9 mouse cellular contexts compared by ENCODE assay signal in the genomic region with DNA sequence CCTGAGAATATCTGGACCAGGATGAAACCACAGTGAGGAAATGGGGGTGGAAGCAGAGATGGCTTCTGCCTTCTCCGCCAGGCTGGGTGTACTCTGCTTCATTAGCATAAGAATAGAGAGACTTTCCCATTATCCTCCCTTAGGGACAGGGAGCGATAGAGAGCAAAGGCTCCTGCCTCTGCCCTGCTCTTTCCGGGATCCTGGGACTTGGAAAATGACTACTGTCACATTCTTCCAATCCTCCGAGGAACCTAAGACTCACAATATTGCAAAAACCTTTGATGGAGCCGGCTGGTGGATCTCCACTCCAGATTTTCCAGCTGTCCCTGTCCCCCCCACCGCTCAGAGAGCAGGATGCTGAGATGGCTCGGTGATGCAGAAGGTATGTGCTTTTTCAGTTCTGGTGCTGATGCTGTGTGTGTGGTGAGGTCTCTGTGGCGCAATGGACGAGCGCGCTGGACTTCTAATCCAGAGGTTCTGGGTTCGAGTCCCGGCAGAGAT. TPM values are rescaled to one million over a fixed set of nuclear protein-coding genes. Genes with fewer than 3 reads are reported as not detected.
DNase-seq lines count a peak whose midpoint lies in the region; ATAC-seq and TF ChIP-seq lines count a peak whose summit lies in the region.
"Had no signal": no experiment of that assay in that cellular context is flagged by ENCODE, and none has a peak within 500 bp of the region (broad histone marks: within the 10 kb centered on the region; RNA-seq: fewer than 3 reads in every experiment).

No protein-coding gene starts in this region.

- no peaks in the 10 kb centered on the region for H3K9me3 ChIP-seq in lung, embryonic 15.5 days
- no peaks in the 10 kb centered on the region for H3K9me3 ChIP-seq in embryonic facial prominence, embryonic 15.5 days (replicated peaks)
- no peaks in the 10 kb centered on the region for H3K9me3 ChIP-seq in intestine, postnatal 0 days (ENCODE audit: control insufficient read depth)
- no peaks in the 10 kb centered on the region for H3K9me3 ChIP-seq in midbrain, embryonic 11.5 days (ENCODE audit: control insufficient read depth, low read length)
- H3K9me3 ChIP-seq: liver, embryonic 15.5 days had no signal

- no peak overlapping the region for H3K9ac ChIP-seq in lung, embryonic 15.5 days
- no peak overlapping the region for H3K9ac ChIP-seq in embryonic facial prominence, embryonic 15.5 days
- no peak overlapping the region for H3K9ac ChIP-seq in intestine, postnatal 0 days (ENCODE audit: low read depth, low read length)
- peak overlapping the region; percentile 14; the same call in 1 of the 2 replicates for H3K9ac ChIP-seq in midbrain, embryonic 11.5 days (ENCODE audit: low read length)
- H3K9ac ChIP-seq: liver, embryonic 15.5 days had no signal

- no peak for TF ChIP-seq CTCF in intestine, postnatal 0 days (IDR thresholded peaks at IDR 0.05; ENCODE audit: low read depth)

- DNase-seq in lung, postnatal 10 days: no peak
- peak; percentile 96 for DNase-seq in midbrain, embryonic 11.5 days (ENCODE audit: low spot score, missing footprints)
- DNase-seq in telencephalon, adult 2 months (ENCODE audit: low read depth, low spot score): peak; percentile 95
- DNase-seq in thymus, postnatal 36 days: no peak
- no peak for DNase-seq in gastrocnemius, adult 18-20 months (ENCODE audit: low spot score)

- H3K27ac ChIP-seq in lung, embryonic 15.5 days: no peak overlapping the region
- H3K27ac ChIP-seq in embryonic facial prominence, embryonic 15.5 days (replicated peaks): no peak overlapping the region
- no peak overlapping the region for H3K27ac ChIP-seq in intestine, postnatal 0 days (ENCODE audit: low read depth, low read length)
- H3K27ac ChIP-seq in midbrain, embryonic 11.5 days (ENCODE audit: low read depth, low read length): peak overlapping the region; percentile 56; the same call in 1 of the 2 replicates
- H3K27ac ChIP-seq: liver, embryonic 15.5 days had no signal

- WGBS in lung, embryonic 15.5 days: 16% methylated on average over 13 of the region's 13 CpGs
- WGBS in embryonic facial prominence, embryonic 15.5 days: 2% methylated on average over 13 of the region's 13 CpGs
- WGBS in intestine, postnatal 0 days: 18% methylated on average over 13 of the region's 13 CpGs
- WGBS in midbrain, embryonic 11.5 days: 1% methylated on average over 13 of the region's 13 CpGs

- H3K4me3 ChIP-seq in lung, embryonic 15.5 days: no peak overlapping the region
- H3K4me3 ChIP-seq in embryonic facial prominence, embryonic 15.5 days (replicated peaks): peak overlapping the region; percentile 22
- no peak overlapping the region for H3K4me3 ChIP-seq in intestine, postnatal 0 days (ENCODE audit: low read depth, low read length)
- H3K4me3 ChIP-seq in midbrain, embryonic 11.5 days (ENCODE audit: low read depth, low read length): peak overlapping the region; percentile 22
- H3K4me3 ChIP-seq: liver, embryonic 15.5 days had no signal

- H3K4me1 ChIP-seq in lung, embryonic 15.5 days: no peaks in the 10 kb centered on the region
- peaks cover 11% of the 10 kb centered on the region for H3K4me1 ChIP-seq in embryonic facial prominence, embryonic 15.5 days
- H3K4me1 ChIP-seq in intestine, postnatal 0 days (replicated peaks; ENCODE audit: control insufficient read depth, insufficient read depth, low read length): no peaks in the 10 kb centered on the region
- H3K4me1 ChIP-seq in midbrain, embryonic 11.5 days (ENCODE audit: control insufficient read depth, insufficient read depth, low read length): peaks cover 7% of the 10 kb centered on the region
- H3K4me1 ChIP-seq: liver, embryonic 15.5 days had no signal

- no peaks in the 10 kb centered on the region for H3K27me3 ChIP-seq in lung, embryonic 15.5 days
- no peaks in the 10 kb centered on the region for H3K27me3 ChIP-seq in embryonic facial prominence, embryonic 15.5 days
- H3K27me3 ChIP-seq in intestine, postnatal 0 days (replicated peaks; ENCODE audit: control insufficient read depth, insufficient read depth, low read length): no peaks in the 10 kb centered on the region
- H3K27me3 ChIP-seq in midbrain, embryonic 11.5 days (ENCODE audit: control insufficient read depth, insufficient read depth, low read length): no peaks in the 10 kb centered on the region

- peak overlapping the region; percentile 16; the same call in 1 of the 2 replicates for H3K4me2 ChIP-seq in lung, embryonic 15.5 days
- peak overlapping the region; percentile 37 for H3K4me2 ChIP-seq in embryonic facial prominence, embryonic 15.5 days (replicated peaks)
- peak overlapping the region; percentile 27; the same call in 1 of the 2 replicates for H3K4me2 ChIP-seq in intestine, postnatal 0 days (replicated peaks; ENCODE audit: low read depth)
- H3K4me2 ChIP-seq in midbrain, embryonic 11.5 days: peak overlapping the region; percentile 35
- H3K4me2 ChIP-seq: liver, embryonic 15.5 days had no signal

- no peak for ATAC-seq in lung, embryonic 15.5 days (ENCODE audit: borderline replicate concordance, extremely low read depth, low FRiP score, low TSS enrichment)
- ATAC-seq in embryonic facial prominence, embryonic 15.5 days (ENCODE audit: insufficient number of reproducible peaks, low FRiP score, low TSS enrichment, low read depth): no peak
- no peak for ATAC-seq in intestine, postnatal 0 days
- ATAC-seq in midbrain, embryonic 11.5 days (ENCODE audit: low FRiP score): peak; percentile 96

- no peaks in the 10 kb centered on the region for H3K36me3 ChIP-seq in lung, embryonic 15.5 days
- no peaks in the 10 kb centered on the region for H3K36me3 ChIP-seq in embryonic facial prominence, embryonic 15.5 days
- no peaks in the 10 kb centered on the region for H3K36me3 ChIP-seq in intestine, postnatal 0 days (ENCODE audit: control insufficient read depth, insufficient read depth)
- H3K36me3 ChIP-seq in midbrain, embryonic 11.5 days (ENCODE audit: control insufficient read depth, insufficient read depth, low read length): no peaks in the 10 kb centered on the region
- H3K36me3 ChIP-seq: liver, embryonic 15.5 days had no signal

RNA-seq across cellular contexts. Expression of gene Cadm3, which starts 22.5 kb away (rescaled TPM):
- 1.1 TPM in 2 replicates for polyA plus RNA-seq in lung, embryonic 15.5 days (2015; fragmentation: Nextera tagmentation; extraction: Ambion mirVana)
- 5.5 and 6.2 TPM in 2 replicates for polyA plus RNA-seq in embryonic facial prominence, embryonic 15.5 days (2015; fragmentation: Nextera tagmentation; extraction: Ambion mirVana)
- polyA plus RNA-seq in intestine, postnatal 0 days (2015; fragmentation: Nextera tagmentation; extraction: Ambion mirVana): 0.85 and 1.2 TPM in 2 replicates
- polyA plus RNA-seq in midbrain, embryonic 11.5 days (2014; fragmentation: Nextera tagmentation; extraction: Ambion mirVana): 19.4 and 22.9 TPM in 2 replicates
- 1 to 10 TPM; 7.4 to 7.7 TPM for total RNA-seq in gastrocnemius, adult 18-20 months (2021)

RNA-seq across cellular contexts. Expression of gene Aim2, which starts 39.3 kb away (rescaled TPM):
- 0.84 and 1.7 TPM in 2 replicates for polyA plus RNA-seq in lung, embryonic 15.5 days (2015; fragmentation: Nextera tagmentation; extraction: Ambion mirVana)
- polyA plus RNA-seq in embryonic facial prominence, embryonic 15.5 days (2015; fragmentation: Nextera tagmentation; extraction: Ambion mirVana): 2.1 and 2.5 TPM in 2 replicates
- polyA plus RNA-seq in intestine, postnatal 0 days (2015; fragmentation: Nextera tagmentation; extraction: Ambion mirVana): 2.0 and 3.1 TPM in 2 replicates
- 4.1 and 6.6 TPM in 2 replicates for polyA plus RNA-seq in midbrain, embryonic 11.5 days (2014; fragmentation: Nextera tagmentation; extraction: Ambion mirVana)
- total RNA-seq in gastrocnemius, adult 18-20 months (2021): under 1 TPM; 0.30 to 0.38 TPM

RNA-seq across cellular contexts. Expression of gene Ackr1, which starts 56.4 kb away (rescaled TPM):
- polyA plus RNA-seq in lung, embryonic 15.5 days (2015; fragmentation: Nextera tagmentation; extraction: Ambion mirVana): 0.64 and 1.2 TPM in 2 replicates
- 2.3 TPM in 2 replicates for polyA plus RNA-seq in embryonic facial prominence, embryonic 15.5 days (2015; fragmentation: Nextera tagmentation; extraction: Ambion mirVana)
- polyA plus RNA-seq in intestine, postnatal 0 days (2015; fragmentation: Nextera tagmentation; extraction: Ambion mirVana): 0.66 and 1.5 TPM in 2 replicates
- polyA plus RNA-seq in midbrain, embryonic 11.5 days (2014; fragmentation: Nextera tagmentation; extraction: Ambion mirVana): 3.5 and 5.4 TPM in 2 replicates
- 1 to 10 TPM; 2.9 to 3.0 TPM for total RNA-seq in gastrocnemius, adult 18-20 months (2021)

Comparison
In these comparisons a context has a peak if more than half of its experiments do, and no peak if none do; other contexts are left out.
1. H3K4me3 ChIP-seq: peak in embryonic facial prominence, embryonic 15.5 days (single experiment) and midbrain, embryonic 11.5 days (single experiment); none in lung, embryonic 15.5 days (single experiment) and intestine, postnatal 0 days (single experiment).
2. DNase-seq: peak in midbrain, embryonic 11.5 days (single experiment) and telencephalon, adult 2 months (single experiment); none in lung, postnatal 10 days (single experiment), thymus, postnatal 36 days (0 of 2) and gastrocnemius, adult 18-20 months (single experiment).
3. Peak in every context shown above with its lines, with median percentiles within 50 percentile points of each other: H3K4me2 ChIP-seq.